Mouse (Mus musculus): ENCODE data around the gene Cc2d1b.

Cc2d1b gene

GRCm38 (mm10) chr4:108664407-108664806 lies 44.7 kb downstream of the Cc2d1b start:
- DNase-seq, result no peak
